Mouse (Mus musculus): Measurements from ENCODE around the gene C1rb. TPM values are rescaled to one million over a fixed set of nuclear protein-coding genes. Genes with fewer than 3 reads are reported as not detected.
"Not testable (repeated sequence)": the region's sequence is repeated elsewhere in the genome, so short reads cannot be mapped to it uniquely, and the experiment has no call there.

C1rb gene
- total RNA-seq, 2 experiments from 2014 or later, result 0.14 to 0.20 TPM

- H3K27ac ChIP-seq, result no peak overlapping the region
- DNase-seq (ENCODE audit: extremely low spot score in 1 of 2, low spot score in 2 of 2), result no peak
- intact Hi-C loops (cut with DNase I), result no loop called here
- no peak for TF ChIP-seq CTCF (IDR thresholded peaks at IDR 0.05)
- no peak overlapping the region for H3K4me3 ChIP-seq
Observed at GRCm38 (mm10) chr6:124582231-124582630, 12.1 kb downstream of the C1rb start.

- Histone ChIP-seq H3K4me3 (no peak overlapping the region), H3K27ac (no peak overlapping the region)
- intact Hi-C loops (cut with DNase I), result no loop called here
- DNase-seq (ENCODE audit: extremely low spot score in 1 of 2, low spot score in 2 of 2), result no peak
- TF ChIP-seq CTCF (IDR thresholded peaks at IDR 0.05), result no peak
Observed at GRCm38 (mm10) chr6:124584935-124585334, 14.8 kb downstream of the C1rb start.

GRCm38 (mm10) chr6:124585761-124586160, 15.7 kb downstream of the C1rb start:
- intact Hi-C loops (cut with DNase I), result no loop called here
- Histone ChIP-seq H3K4me3 (no peak overlapping the region), H3K27ac (no peak overlapping the region)
- DNase-seq (ENCODE audit: extremely low spot score in 1 of 2, low spot score in 2 of 2), result no peak
- no peak for TF ChIP-seq CTCF (IDR thresholded peaks at IDR 0.05)

GRCm38 (mm10) chr6:124586266-124586665, 16.2 kb downstream of the C1rb start:
- intact Hi-C loops (cut with DNase I), result no loop called here
- H3K27ac ChIP-seq, result no peak overlapping the region
- DNase-seq (ENCODE audit: extremely low spot score in 1 of 2, low spot score in 2 of 2), result no peak
- H3K4me3 ChIP-seq, result no peak overlapping the region
- no peak for TF ChIP-seq CTCF (IDR thresholded peaks at IDR 0.05)

GRCm38 (mm10) chr6:124588771-124589170, 18.7 kb downstream of the C1rb start:
- intact Hi-C loops (cut with DNase I), result no loop called here
- DNase-seq (ENCODE audit: extremely low spot score in 1 of 2, low spot score in 2 of 2), result no peak
- H3K27ac ChIP-seq, result no peak overlapping the region
- TF ChIP-seq CTCF (IDR thresholded peaks at IDR 0.05), result no peak
- no peak overlapping the region for H3K4me3 ChIP-seq

- no peak overlapping the region for H3K27ac ChIP-seq
- no peak overlapping the region for H3K4me3 ChIP-seq
- peak in 1 of 2 experiments; percentile 8 for DNase-seq (ENCODE audit: extremely low spot score in 1 of 2, low spot score in 2 of 2)
- peak; percentile 4; the same call in 1 of the 2 replicates for TF ChIP-seq CTCF (IDR thresholded peaks at IDR 0.05)
- intact Hi-C loops (cut with DNase I), result no loop called here
Observed at GRCm38 (mm10) chr6:124592186-124592700, 22.1 kb downstream of the C1rb start.

GRCm38 (mm10) chr6:124593121-124593520, 23.0 kb downstream of the C1rb start:
- no peak overlapping the region for H3K27ac ChIP-seq
- TF ChIP-seq CTCF (IDR thresholded peaks at IDR 0.05), result no peak
- no peak for DNase-seq (ENCODE audit: extremely low spot score in 1 of 2, low spot score in 2 of 2)
- H3K4me3 ChIP-seq, result no peak overlapping the region
- intact Hi-C loops (cut with DNase I), result no loop called here

- no peak for DNase-seq (ENCODE audit: extremely low spot score in 1 of 2, low spot score in 2 of 2)
- intact Hi-C loops (cut with DNase I), result loop anchor here (2.0 kb wide), 1 partner anchor 55 kb away; no protein-coding TSS in a partner anchor
- H3K4me3 ChIP-seq, result no peak overlapping the region
- TF ChIP-seq CTCF (IDR thresholded peaks at IDR 0.05), result no peak
- H3K27ac ChIP-seq, result no peak overlapping the region
Observed at GRCm38 (mm10) chr6:124602031-124602430, 31.9 kb downstream of the C1rb start.

- intact Hi-C loops (cut with DNase I), result no loop called here
- DNase-seq (ENCODE audit: extremely low spot score in 1 of 2, low spot score in 2 of 2), result no peak
- Histone ChIP-seq H3K4me3 (no peak overlapping the region), H3K27ac (no peak overlapping the region)
- no peak for TF ChIP-seq CTCF (IDR thresholded peaks at IDR 0.05)
Observed at GRCm38 (mm10) chr6:124625612-124626011, 55.5 kb downstream of the C1rb start.

GRCm38 (mm10) chr6:124626184-124626583, 56.1 kb downstream of the C1rb start:
- DNase-seq (ENCODE audit: extremely low spot score in 1 of 2, low spot score in 2 of 2); H3K27ac ChIP-seq; intact Hi-C loops (cut with DNase I); H3K4me3 ChIP-seq: not testable (repeated sequence)

- DNase-seq (ENCODE audit: extremely low spot score in 1 of 2, low spot score in 2 of 2), result no peak
- Histone ChIP-seq H3K27ac (no peak overlapping the region), H3K4me3 (no peak overlapping the region)
- intact Hi-C loops (cut with DNase I), result no loop called here
- TF ChIP-seq CTCF (IDR thresholded peaks at IDR 0.05), result no peak
Observed at GRCm38 (mm10) chr6:124630763-124631162, 60.7 kb downstream of the C1rb start.

Other genes with a start within 250 kb of the C1rb start
- gene Pex5, start 155.2 kb upstream of the C1rb start, total RNA-seq (2021), result 10 to 100 TPM; 65.7 to 65.9 TPM
- 100 to 1,000 TPM; 393 to 399 TPM for gene Clstn3, start 105.5 kb upstream of the C1rb start, total RNA-seq (2021)
- under 1 TPM; 0.25 to 0.37 TPM for gene C1rl, start 77.2 kb upstream of the C1rb start, total RNA-seq (2021)
- gene C1ra, start 57.9 kb upstream of the C1rb start, total RNA-seq (2021), result 1 to 10 TPM; 1.5 to 1.8 TPM
- gene C1s1, start 27.9 kb upstream of the C1rb start, total RNA-seq (2021), result 1 to 10 TPM; 1.2 to 1.5 TPM
- under 1 TPM; 0.23 to 0.36 TPM for gene C1s2, start 65.8 kb downstream of the C1rb start, total RNA-seq (2021)
- 10 to 100 TPM; 20.5 to 21.5 TPM for gene Lpcat3, start 92.7 kb downstream of the C1rb start, total RNA-seq (2021)
- 10 to 100 TPM; 47.4 to 50.9 TPM for gene Emg1, start 141.9 kb downstream of the C1rb start, total RNA-seq (2021)
- 100 to 1,000 TPM; 115 to 120 TPM for gene Phb2, start 142.0 kb downstream of the C1rb start, total RNA-seq (2021)
- 1 to 10 TPM; 3.3 to 4.0 TPM for gene Ptpn6, start 168.4 kb downstream of the C1rb start, total RNA-seq (2021)
- gene Grcc10, start 171.1 kb downstream of the C1rb start, total RNA-seq (2021), result 100 to 1,000 TPM; 298 to 309 TPM
- not detected for gene Gm45234, start 185.7 kb downstream of the C1rb start, total RNA-seq (2021)
- 100 to 1,000 TPM; 170 to 181 TPM for gene Atn1, start 186.2 kb downstream of the C1rb start, total RNA-seq (2021)
- gene Eno2, start 199.4 kb downstream of the C1rb start, total RNA-seq (2021), result 1,000 to 10,000 TPM; 1,064 to 1,067 TPM
- gene Lrrc23, start 209.4 kb downstream of the C1rb start, total RNA-seq (2021), result 1 to 10 TPM; 1.6 to 1.9 TPM
- 1 to 10 TPM; 4.4 to 5.4 TPM for gene Spsb2, start 238.4 kb downstream of the C1rb start, total RNA-seq (2021)
- gene Tpi1, start 244.0 kb downstream of the C1rb start, total RNA-seq (2021), result 100 to 1,000 TPM; 734 to 769 TPM

Data from left cerebral cortex, adult 2 months (tissue).